9 mouse cellular contexts compared by ENCODE assay signal in genomic region chr4:137941871-137942781, GRCm38 (mm10). TPM values are rescaled to one million over a fixed set of nuclear protein-coding genes. Genes with fewer than 3 reads are reported as not detected.
DNase-seq lines count a peak whose midpoint lies in the region; ATAC-seq and TF ChIP-seq lines count a peak whose summit lies in the region.
"Had no signal": no experiment of that assay in that cellular context is flagged by ENCODE, and none has a peak within 500 bp of the region (broad histone marks: within the 10 kb centered on the region; RNA-seq: fewer than 3 reads in every experiment).

No protein-coding gene starts in this region.

- H3K27me3 ChIP-seq in liver, adult 2 months (ENCODE audit: control insufficient read depth, insufficient read depth, low read length): no peaks in the 10 kb centered on the region
- no peaks in the 10 kb centered on the region for H3K27me3 ChIP-seq in liver, embryonic 11.5 days (replicated peaks; ENCODE audit: control insufficient read depth, insufficient read depth, low read length)
- no peaks in the 10 kb centered on the region for H3K27me3 ChIP-seq in liver, embryonic 15.5 days

- TF ChIP-seq POLR2A in liver, adult 2 months (IDR thresholded peaks at IDR 0.05; ENCODE audit: extremely low read depth, insufficient read depth, low read length): no peak

- H3K79me2 ChIP-seq in liver, adult 2 months (ENCODE audit: control insufficient read depth, insufficient read depth, low read length): no peaks in the 10 kb centered on the region; the same call in 1 of the 2 replicates

- H3K4me1 ChIP-seq in liver, adult 2 months (ENCODE audit: control insufficient read depth, insufficient read depth, low read length): peaks cover 18% of the 10 kb centered on the region
- H3K4me1 ChIP-seq in liver, embryonic 11.5 days (replicated peaks; ENCODE audit: control insufficient read depth, insufficient read depth, low read length): no peaks in the 10 kb centered on the region
- H3K4me1 ChIP-seq in liver, embryonic 15.5 days (replicated peaks): peaks cover 18% of the 10 kb centered on the region

- no peak for TF ChIP-seq CTCF in liver, adult 2 months (IDR thresholded peaks at IDR 0.05; ENCODE audit: low read depth, low read length)

- H3K9ac ChIP-seq in liver, adult 2 months (ENCODE audit: low read depth, low read length): peak overlapping the region; percentile 11
- H3K9ac ChIP-seq in liver, embryonic 11.5 days (ENCODE audit: low read depth, low read length): no peak overlapping the region
- H3K9ac ChIP-seq in liver, embryonic 15.5 days: no peak overlapping the region

- WGBS in liver, adult 2 months: 44% methylated on average over 17 of the region's 17 CpGs
- 76% methylated on average over 17 of the region's 17 CpGs for WGBS in liver, embryonic 11.5 days
- whole genome bisulfite sequencing in liver, embryonic 15.5 days (ENCODE audit: insufficient replicate concordance): 68% methylated on average over 17 of the region's 17 CpGs

- intact Hi-C loops in gastrocnemius, postnatal 36 days (cut with DNase I): no loop called here

- peaks cover 43% of the 10 kb centered on the region for H3K36me3 ChIP-seq in liver, adult 2 months (ENCODE audit: control insufficient read depth, insufficient read depth, low read length)
- H3K36me3 ChIP-seq in liver, embryonic 11.5 days (ENCODE audit: control insufficient read depth, insufficient read depth, low read length): peaks cover 25% of the 10 kb centered on the region
- H3K36me3 ChIP-seq in liver, embryonic 15.5 days (replicated peaks): peaks cover 34% of the 10 kb centered on the region

- no peaks in the 10 kb centered on the region for H3K9me3 ChIP-seq in liver, embryonic 11.5 days (ENCODE audit: control insufficient read depth, low read length)
- H3K9me3 ChIP-seq in liver, embryonic 15.5 days (replicated peaks): no peaks in the 10 kb centered on the region

- H3K4me3 ChIP-seq in liver, adult 2 months (ENCODE audit: insufficient read depth, low read depth, low read length): no peak overlapping the region
- no peak overlapping the region for H3K4me3 ChIP-seq in liver, embryonic 11.5 days (ENCODE audit: low read depth, low read length)
- no peak overlapping the region for H3K4me3 ChIP-seq in liver, embryonic 15.5 days (replicated peaks)
- H3K4me3 ChIP-seq: myocyte had no signal

- DNase-seq in liver, adult 2 months (ENCODE audit: extremely low read depth, low read depth, low spot score): peak; percentile 57
- DNase-seq in liver, embryonic 11.5 days (ENCODE audit: low spot score): no peak
- peak; percentile 78 to 83 for DNase-seq in cerebellum, adult 18-20 months
- DNase-seq in gastrocnemius, postnatal 36 days: peak; percentile 63 to 64
- no peak for DNase-seq in thymus, postnatal 4 days
- DNase-seq in kidney, postnatal 4 days: no peak
- no peak for DNase-seq in urinary bladder, postnatal 4 days (ENCODE audit: low spot score in 2 of 2)

- H3K4me2 ChIP-seq in liver, embryonic 11.5 days: no peak overlapping the region
- no peak overlapping the region for H3K4me2 ChIP-seq in liver, embryonic 15.5 days

- no peak for ATAC-seq in liver, embryonic 11.5 days (replicated peaks; ENCODE audit: low FRiP score)
- ATAC-seq in liver, embryonic 15.5 days (ENCODE audit: insufficient read depth): no peak

- H3K27ac ChIP-seq in liver, adult 2 months (replicated peaks; ENCODE audit: insufficient read depth, low read depth, low read length): peak overlapping the region; percentile 91
- H3K27ac ChIP-seq in liver, embryonic 11.5 days (ENCODE audit: low read depth, low read length): no peak overlapping the region
- peak overlapping the region; percentile 67; the same call in 1 of the 2 replicates for H3K27ac ChIP-seq in liver, embryonic 15.5 days (replicated peaks)

RNA-seq across cellular contexts. Expression of gene Eif4g3, which starts 50.7 kb away (rescaled TPM):
- 9.7 and 11.9 TPM in 2 replicates for total RNA-seq in liver, adult 2 months (2014; rRNA removed)
- 11.8 and 17.0 TPM in 2 replicates for polyA plus RNA-seq in liver, adult 2 months (2012; rRNA removed)
- polyA plus RNA-seq in liver, embryonic 11.5 days (2014; fragmentation: Nextera tagmentation; extraction: Ambion mirVana): 26.2 and 28.3 TPM in 2 replicates
- total RNA-seq in gastrocnemius, postnatal 36 days (2021): 100 to 1,000 TPM; 103 to 115 TPM
- 6.3 and 8.5 TPM in 2 replicates for polyA plus RNA-seq in liver, embryonic 15.5 days (2015; fragmentation: Nextera tagmentation; extraction: Ambion mirVana)

Comparison
In these comparisons a context has a peak if more than half of its experiments do, and no peak if none do; other contexts are left out.
1. DNase-seq: peak in liver, adult 2 months (single experiment), cerebellum, adult 18-20 months (2 of 2) and gastrocnemius, postnatal 36 days (2 of 2); none in liver, embryonic 11.5 days (single experiment), thymus, postnatal 4 days (single experiment), kidney, postnatal 4 days (0 of 2) and urinary bladder, postnatal 4 days (0 of 2).